Mouse (Mus musculus) forebrain, embryonic 16.5 days (tissue): Measurements from ENCODE around the gene Serpina3a. TPM values are rescaled to one million over a fixed set of nuclear protein-coding genes. Genes with fewer than 3 reads are reported as not detected.

Source experiments
- ATAC-seq: fragments of 200-750 bp; cut with Nextera tagmentation; 2 replicates; pipeline ENCODE4 v1.8.0; 2017; ENCODE audit warnings: mild to moderate bottlenecking, moderate library complexity
- H3K27ac ChIP-seq: fragments of 300-500 bp; sonication (generic); 2 replicates; pipeline ENCODE4 v1.5.1; 2014; ENCODE audit warnings: low read length, control low read depth
- H3K27me3 ChIP-seq: fragments of 300-500 bp; sonication (generic); replicated peaks from 2 replicates; pipeline ENCODE4 v1.6.1; 2014; ENCODE audit warnings: low read length; ENCODE audit not compliant: control insufficient read depth, insufficient read depth
- H3K36me3 ChIP-seq: fragments of 300-500 bp; sonication (generic); 2 replicates; pipeline ENCODE4 v1.6.1; 2014; ENCODE audit not compliant: control insufficient read depth, insufficient read depth
- H3K4me1 ChIP-seq: fragments of 300-500 bp; sonication (generic); replicated peaks from 2 replicates; pipeline ENCODE4 v1.6.1; 2014; ENCODE audit warnings: low read length; ENCODE audit not compliant: control insufficient read depth, insufficient read depth
- H3K4me2 ChIP-seq: fragments of 300-500 bp; sonication (generic); 2 replicates; pipeline ENCODE4 v1.6.1; 2014; ENCODE audit warnings: mild to moderate bottlenecking, low read length, control low read depth
- H3K4me3 ChIP-seq: fragments of 300-500 bp; sonication (generic); replicated peaks from 2 replicates; pipeline ENCODE4 v1.5.1; 2014; ENCODE audit warnings: mild to moderate bottlenecking, low read length, control low read depth
- H3K9ac ChIP-seq: fragments of 300-500 bp; sonication (generic); replicated peaks from 2 replicates; pipeline ENCODE4 v1.6.1; 2014; ENCODE audit warnings: low read depth, low read length, control low read depth
- H3K9me3 ChIP-seq: fragments of 300-500 bp; sonication (generic); 2 replicates; pipeline ENCODE4 v1.6.1; 2016; ENCODE audit warnings: low read length; ENCODE audit not compliant: control insufficient read depth
- WGBS: fragments of 180-500 bp; shearing (Covaris S2); extraction: QIAGEN DNeasy Blood & Tissue Kit; methylation state at CpG from one replicate; pipeline ENCODE4 v1.1.7; 2014; 5-methylcytosine and 5-hydroxymethylcytosine counted together
- polyA plus RNA-seq: library from polyadenylated mRNA; unstranded; fragments of >200 nt; fragmentation: Nextera tagmentation; extraction: Ambion mirVana; gene quantifications from 2 replicates; pipeline ENCODE4 v1.2.1, GENCODE M21; 2015

The Serpina3a gene
- polyA plus RNA-seq, 1 experiment from 2014 or later: not detected

DNA sequence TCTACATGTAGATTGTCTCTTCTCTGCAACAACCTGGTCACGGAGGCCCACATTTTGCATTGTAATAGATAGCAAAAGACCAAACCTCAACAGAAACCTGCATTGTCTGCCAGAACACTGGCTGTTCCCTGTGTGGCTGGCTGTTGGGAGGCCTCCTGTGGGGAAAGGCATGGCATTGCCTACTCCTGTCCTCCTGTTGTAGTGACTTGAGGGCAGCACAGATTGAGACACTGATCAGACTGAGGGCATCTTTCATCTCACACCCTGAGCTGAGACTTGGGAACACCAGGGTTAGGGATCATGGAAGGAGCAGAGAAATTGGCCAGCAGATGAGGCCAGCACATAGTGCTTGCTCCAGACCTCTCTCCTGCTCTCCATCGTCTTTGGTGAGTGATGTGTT, 25.7 kb downstream of the Serpina3a start:
- H3K27me3 ChIP-seq: no peaks in the 10 kb centered on the region
- no peak overlapping the region for H3K27ac ChIP-seq
- ATAC-seq: no peak
- H3K9me3 ChIP-seq: no peaks in the 10 kb centered on the region
- H3K9ac ChIP-seq: no peak overlapping the region
- H3K4me3 ChIP-seq: no peak overlapping the region
- no peak overlapping the region for H3K4me2 ChIP-seq
- H3K4me1 ChIP-seq: no peaks in the 10 kb centered on the region
- no peaks in the 10 kb centered on the region for H3K36me3 ChIP-seq
- 82% methylated on average over 2 of the region's 2 CpGs for WGBS

DNA sequence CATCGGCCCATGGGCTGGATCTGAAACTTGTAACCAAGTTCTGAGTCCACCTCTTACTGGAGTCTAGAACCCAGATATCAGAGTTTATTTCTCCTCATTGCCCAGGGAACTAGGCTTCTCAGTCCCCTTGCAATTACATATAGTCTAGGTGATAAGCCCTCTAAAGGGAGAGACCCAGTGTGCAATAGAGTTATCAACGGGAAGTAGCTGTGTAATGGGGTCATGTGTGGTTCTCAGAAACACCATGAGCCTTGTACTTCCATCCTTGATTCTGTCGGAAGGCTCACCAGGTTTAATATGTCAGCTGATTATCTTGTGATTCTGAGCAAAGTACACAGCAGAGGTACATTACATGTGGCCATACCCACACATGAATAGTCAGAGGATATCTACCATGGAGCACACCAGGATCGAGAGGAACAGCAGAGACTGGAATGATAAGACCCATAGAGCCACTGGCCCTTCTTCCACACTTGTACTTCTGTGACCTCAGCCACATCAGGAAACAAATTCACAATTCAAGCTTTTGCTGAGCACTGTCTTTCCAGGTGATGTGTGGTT, 28.1 kb downstream of the Serpina3a start:
- Histone ChIP-seq H3K4me1 (no peaks in the 10 kb centered on the region), H3K9ac (no peak overlapping the region), H3K27ac (no peak overlapping the region), H3K9me3 (no peaks in the 10 kb centered on the region), H3K36me3 (no peaks in the 10 kb centered on the region), H3K27me3 (no peaks in the 10 kb centered on the region), H3K4me3 (no peak overlapping the region), H3K4me2 (no peak overlapping the region)
- no peak for ATAC-seq
- WGBS: 91% methylated on average over 4 of the region's 4 CpGs

DNA sequence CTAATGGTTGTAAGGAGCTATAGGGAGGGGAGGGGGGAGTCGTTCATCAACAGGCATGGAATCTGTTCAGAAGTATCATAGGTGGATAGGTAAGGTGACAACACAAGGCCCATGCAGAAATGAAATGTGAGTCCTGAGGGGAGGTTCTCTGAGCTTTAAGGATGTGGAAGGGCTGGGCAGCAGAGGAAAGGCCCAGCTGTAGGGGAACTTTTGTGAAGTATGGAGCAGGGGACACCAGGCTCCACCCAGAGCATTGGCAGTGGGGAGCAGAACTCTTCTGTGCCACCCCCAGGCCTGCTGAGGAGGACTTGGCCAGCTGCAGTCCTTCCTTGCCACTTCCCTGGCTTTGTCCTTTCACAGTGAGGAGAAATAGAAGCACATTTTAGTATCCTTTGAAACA, 29.0 kb downstream of the Serpina3a start:
- H3K4me2 ChIP-seq: no peak overlapping the region
- WGBS: 83% methylated on average over 1 of the region's 1 CpGs
- H3K9ac ChIP-seq: no peak overlapping the region
- no peaks in the 10 kb centered on the region for H3K9me3 ChIP-seq
- no peaks in the 10 kb centered on the region for H3K27me3 ChIP-seq
- no peaks in the 10 kb centered on the region for H3K4me1 ChIP-seq
- no peak for ATAC-seq
- no peak overlapping the region for H3K27ac ChIP-seq
- H3K4me3 ChIP-seq: no peak overlapping the region
- H3K36me3 ChIP-seq: no peaks in the 10 kb centered on the region

DNA sequence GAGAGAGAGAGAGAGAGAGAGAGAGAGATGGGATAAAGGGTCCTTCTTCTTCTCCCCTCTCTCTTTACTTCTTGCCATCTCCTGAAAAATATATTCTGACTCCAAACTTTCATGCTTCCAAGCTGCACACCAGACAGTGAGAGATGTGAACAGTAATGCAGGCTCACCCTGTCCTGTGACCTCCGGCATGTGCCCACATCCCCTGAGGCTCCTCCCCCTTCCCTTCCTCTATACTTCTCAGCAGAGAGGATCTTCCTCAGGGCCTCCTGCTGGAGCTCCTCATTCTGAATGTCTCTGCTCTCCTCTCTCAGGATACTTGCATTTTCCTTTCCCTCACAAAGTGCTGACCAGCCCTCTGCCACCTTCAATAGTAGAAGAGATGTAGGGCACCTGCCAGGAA, 29.9 kb downstream of the Serpina3a start:
- Histone ChIP-seq H3K4me3 (no peak overlapping the region), H3K9ac (no peak overlapping the region), H3K27ac (no peak overlapping the region), H3K4me2 (no peak overlapping the region), H3K9me3 (no peaks in the 10 kb centered on the region), H3K27me3 (no peaks in the 10 kb centered on the region), H3K36me3 (no peaks in the 10 kb centered on the region), H3K4me1 (no peaks in the 10 kb centered on the region)
- no peak for ATAC-seq
- 73% methylated on average over 1 of the region's 1 CpGs for WGBS

GRCm38 (mm10) chr12:104143286-104143685, 30.8 kb downstream of the Serpina3a start:
- WGBS: 69% methylated on average over 1 of the region's 1 CpGs
- no peaks in the 10 kb centered on the region for H3K36me3 ChIP-seq
- no peaks in the 10 kb centered on the region for H3K27me3 ChIP-seq
- H3K4me2 ChIP-seq: no peak overlapping the region
- no peaks in the 10 kb centered on the region for H3K4me1 ChIP-seq
- no peaks in the 10 kb centered on the region for H3K9me3 ChIP-seq
- no peak overlapping the region for H3K4me3 ChIP-seq
- ATAC-seq: no peak
- no peak overlapping the region for H3K27ac ChIP-seq
- H3K9ac ChIP-seq: no peak overlapping the region

DNA sequence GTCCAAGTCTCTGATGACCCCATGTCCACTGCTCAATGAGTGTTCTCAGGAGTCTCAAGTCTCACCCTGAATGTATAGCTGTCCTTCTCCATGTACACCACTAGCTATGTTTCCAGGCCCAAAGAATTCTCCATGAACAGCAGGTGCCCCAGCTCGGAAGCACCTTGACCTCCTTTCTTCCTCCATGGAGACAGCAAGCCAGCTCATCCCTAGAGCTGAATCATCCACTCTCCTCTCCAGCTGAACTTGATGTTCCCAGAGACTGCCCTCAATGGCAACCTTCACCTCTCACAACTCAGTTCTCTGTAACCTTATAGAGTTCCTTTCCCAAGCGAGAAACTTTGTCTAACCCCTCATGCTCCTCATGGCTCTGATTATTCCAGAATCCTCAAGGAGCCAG, 33.0 kb downstream of the Serpina3a start:
- 72% methylated on average over 2 of the region's 2 CpGs for WGBS
- Histone ChIP-seq H3K4me3 (no peak overlapping the region), H3K4me1 (no peaks in the 10 kb centered on the region), H3K27ac (no peak overlapping the region), H3K4me2 (no peak overlapping the region), H3K27me3 (no peaks in the 10 kb centered on the region), H3K36me3 (no peaks in the 10 kb centered on the region), H3K9ac (no peak overlapping the region), H3K9me3 (no peaks in the 10 kb centered on the region)
- ATAC-seq: no peak

DNA sequence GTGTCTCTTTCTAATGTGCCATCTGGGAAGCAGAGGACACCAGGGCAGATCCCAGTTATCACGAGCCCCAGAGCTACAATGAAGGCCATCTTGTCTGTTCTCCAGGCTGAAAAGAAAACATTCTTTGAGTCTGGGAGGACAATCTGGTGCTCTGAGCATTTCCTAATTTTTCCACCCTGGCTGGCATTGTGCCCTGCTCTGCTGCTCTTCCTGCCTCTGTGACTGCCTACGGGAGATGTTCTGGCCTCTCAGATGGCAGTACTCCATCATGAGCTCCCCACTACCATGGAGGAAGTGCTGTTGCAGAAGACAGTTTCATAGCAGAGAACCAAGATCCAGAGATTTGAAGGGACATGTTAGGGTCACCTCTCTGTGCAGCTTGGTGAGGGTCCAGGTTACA, 39.5 kb downstream of the Serpina3a start:
- no peaks in the 10 kb centered on the region for H3K36me3 ChIP-seq
- WGBS: 89% methylated on average over 2 of the region's 2 CpGs
- no peak overlapping the region for H3K27ac ChIP-seq
- no peaks in the 10 kb centered on the region for H3K9me3 ChIP-seq
- H3K4me1 ChIP-seq: no peaks in the 10 kb centered on the region
- no peak overlapping the region for H3K9ac ChIP-seq
- H3K4me3 ChIP-seq: no peak overlapping the region
- ATAC-seq: no peak
- H3K4me2 ChIP-seq: no peak overlapping the region
- no peaks in the 10 kb centered on the region for H3K27me3 ChIP-seq

GRCm38 (mm10) chr12:104153041-104153645, 40.6 kb downstream of the Serpina3a start:
- Histone ChIP-seq H3K4me3 (no peak overlapping the region), H3K4me2 (no peak overlapping the region), H3K4me1 (no peaks in the 10 kb centered on the region), H3K9ac (no peak overlapping the region), H3K27ac (no peak overlapping the region), H3K36me3 (no peaks in the 10 kb centered on the region), H3K9me3 (no peaks in the 10 kb centered on the region), H3K27me3 (no peaks in the 10 kb centered on the region)
- no peak for ATAC-seq
- WGBS: 70% methylated on average over 3 of the region's 3 CpGs

GRCm38 (mm10) chr12:104153656-104154055, 41.1 kb downstream of the Serpina3a start, which contains the start of gene Serpina3c:
Gene Serpina3c (minus strand): TSS chr12:104153870.
- no peak within 1 kb of the TSS for H3K27ac ChIP-seq
- H3K4me2 ChIP-seq: no peak within 1 kb of the TSS
- no peak within 1 kb of the TSS for H3K9ac ChIP-seq
- no peaks in the 10 kb centered on the region for H3K27me3 ChIP-seq
- no peak for ATAC-seq
- no peaks in the 10 kb centered on the region for H3K4me1 ChIP-seq
- H3K4me3 ChIP-seq: no peak within 1 kb of the TSS
- no peaks in the 10 kb centered on the region for H3K36me3 ChIP-seq
- H3K9me3 ChIP-seq: no peaks in the 10 kb centered on the region
- 94% methylated on average over 2 of the region's 2 CpGs for WGBS
